Mouse (Mus musculus): ENCODE data around the gene Ddrgk1. TPM values are rescaled to one million over a fixed set of nuclear protein-coding genes. Genes with fewer than 3 reads are reported as not detected.

The Ddrgk1 gene
- polyA plus RNA-seq, 1 experiment = 80.4 TPM

GRCm38 (mm10) chr2:130645198-130645597 is 19.3 kb downstream of the Ddrgk1 start:
- TF ChIP-seq CEBPB (IDR thresholded peaks at IDR 0.05; ENCODE audit: low read depth) (no peak), USF1 (IDR thresholded peaks at IDR 0.05; ENCODE audit: low read depth) (no peak), MYOD1 (IDR thresholded peaks at IDR 0.05; ENCODE audit: control insufficient read depth, insufficient read length, low read depth) (no peak), CTCF (IDR thresholded peaks at IDR 0.05; ENCODE audit: control insufficient read depth, insufficient read depth, insufficient read length) (no peak), FOSL1 (IDR thresholded peaks at IDR 0.05; ENCODE audit: insufficient read depth, low read length, poor library complexity, severe bottlenecking) (no peak), MYOG (IDR thresholded peaks at IDR 0.05; ENCODE audit: control insufficient read depth, extremely low read depth, insufficient read length) (no peak), MAX (IDR thresholded peaks at IDR 0.05) (no peak)
- Histone ChIP-seq H3ac (ENCODE audit: control insufficient read depth, insufficient read length, low read depth) (no peak overlapping the region), H3K36me3 (ENCODE audit: control insufficient read depth, insufficient read depth) (no peaks in the 10 kb centered on the region), H3K79me3 (ENCODE audit: low read depth) (no peaks in the 10 kb centered on the region), H3K4me3 (ENCODE audit: insufficient read depth, poor library complexity, severe bottlenecking) (no peak overlapping the region), H3K79me2 (ENCODE audit: control insufficient read depth, insufficient read depth) (no peaks in the 10 kb centered on the region), H3K27me3 (ENCODE audit: control insufficient read depth, insufficient read depth, insufficient read length) (no peaks in the 10 kb centered on the region)

- H3K79me2 ChIP-seq (ENCODE audit: control insufficient read depth, insufficient read depth) = no peaks in the 10 kb centered on the region
- H3K27me3 ChIP-seq (ENCODE audit: control insufficient read depth, insufficient read depth, insufficient read length) = no peaks in the 10 kb centered on the region
- peak within 1 kb of the TSS; percentile 68 for H3ac ChIP-seq (ENCODE audit: control insufficient read depth, insufficient read length, low read depth)
- peak within 1 kb of the TSS; percentile 43 for H3K4me3 ChIP-seq (ENCODE audit: insufficient read depth, poor library complexity, severe bottlenecking)
- H3K79me3 ChIP-seq (ENCODE audit: low read depth) = no peaks in the 10 kb centered on the region
- TF ChIP-seq MYOD1 (IDR thresholded peaks at IDR 0.05; ENCODE audit: control insufficient read depth, insufficient read length, low read depth) (no peak), CEBPB (IDR thresholded peaks at IDR 0.05; ENCODE audit: low read depth) (no peak), FOSL1 (IDR thresholded peaks at IDR 0.05; ENCODE audit: insufficient read depth, low read length, poor library complexity, severe bottlenecking) (no peak), MYOG (IDR thresholded peaks at IDR 0.05; ENCODE audit: control insufficient read depth, extremely low read depth, insufficient read length) (no peak), CTCF (IDR thresholded peaks at IDR 0.05; ENCODE audit: control insufficient read depth, insufficient read depth, insufficient read length) (no peak), USF1 (IDR thresholded peaks at IDR 0.05; ENCODE audit: low read depth) (no peak), MAX (IDR thresholded peaks at IDR 0.05) (no peak)
- no peaks in the 10 kb centered on the region for H3K36me3 ChIP-seq (ENCODE audit: control insufficient read depth, insufficient read depth)
These were observed 21.6 kb downstream of the Ddrgk1 start, which contains the start of gene Lzts3 for GRCm38 (mm10) chr2:130642684-130643369. Gene Lzts3, minus strand, starts transcription at chr2:130642803.

DNA sequence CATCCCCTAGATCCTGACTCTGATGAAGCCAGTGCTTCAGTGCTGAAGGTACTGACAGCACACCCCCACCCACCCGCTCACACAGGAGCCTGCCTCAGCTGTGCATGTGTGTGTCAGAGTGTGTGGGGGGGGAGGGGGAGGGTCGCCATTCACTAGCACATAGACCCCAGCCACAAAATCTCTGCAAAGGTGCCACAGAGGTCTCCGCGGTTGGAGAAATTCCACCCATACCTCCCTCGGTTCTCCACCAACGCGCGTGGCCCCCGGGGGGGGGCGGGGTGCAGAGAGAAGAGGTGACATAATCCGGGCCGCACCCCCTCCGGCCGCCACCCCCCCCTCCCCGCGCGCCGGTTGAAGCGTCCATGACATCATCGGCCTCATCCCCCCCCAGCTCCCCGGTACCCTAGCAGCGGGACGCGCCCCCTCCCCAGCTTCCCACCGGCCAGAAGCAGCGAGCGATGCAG is 22.2 kb downstream of the Ddrgk1 start:
- H3K79me3 ChIP-seq (ENCODE audit: low read depth) = no peaks in the 10 kb centered on the region
- H3ac ChIP-seq (ENCODE audit: control insufficient read depth, insufficient read length, low read depth) = peak overlapping the region; percentile 68
- TF ChIP-seq CTCF (IDR thresholded peaks at IDR 0.05; ENCODE audit: control insufficient read depth, insufficient read depth, insufficient read length) (no peak), MAX (IDR thresholded peaks at IDR 0.05) (no peak), MYOD1 (IDR thresholded peaks at IDR 0.05; ENCODE audit: control insufficient read depth, insufficient read length, low read depth) (no peak), MYOG (IDR thresholded peaks at IDR 0.05; ENCODE audit: control insufficient read depth, extremely low read depth, insufficient read length) (no peak), FOSL1 (IDR thresholded peaks at IDR 0.05; ENCODE audit: insufficient read depth, low read length, poor library complexity, severe bottlenecking) (no peak), USF1 (IDR thresholded peaks at IDR 0.05; ENCODE audit: low read depth) (no peak), CEBPB (IDR thresholded peaks at IDR 0.05; ENCODE audit: low read depth) (no peak)
- H3K27me3 ChIP-seq (ENCODE audit: control insufficient read depth, insufficient read depth, insufficient read length) = no peaks in the 10 kb centered on the region
- peak overlapping the region; percentile 43 for H3K4me3 ChIP-seq (ENCODE audit: insufficient read depth, poor library complexity, severe bottlenecking)
- H3K36me3 ChIP-seq (ENCODE audit: control insufficient read depth, insufficient read depth) = no peaks in the 10 kb centered on the region
- no peaks in the 10 kb centered on the region for H3K79me2 ChIP-seq (ENCODE audit: control insufficient read depth, insufficient read depth)

DNA sequence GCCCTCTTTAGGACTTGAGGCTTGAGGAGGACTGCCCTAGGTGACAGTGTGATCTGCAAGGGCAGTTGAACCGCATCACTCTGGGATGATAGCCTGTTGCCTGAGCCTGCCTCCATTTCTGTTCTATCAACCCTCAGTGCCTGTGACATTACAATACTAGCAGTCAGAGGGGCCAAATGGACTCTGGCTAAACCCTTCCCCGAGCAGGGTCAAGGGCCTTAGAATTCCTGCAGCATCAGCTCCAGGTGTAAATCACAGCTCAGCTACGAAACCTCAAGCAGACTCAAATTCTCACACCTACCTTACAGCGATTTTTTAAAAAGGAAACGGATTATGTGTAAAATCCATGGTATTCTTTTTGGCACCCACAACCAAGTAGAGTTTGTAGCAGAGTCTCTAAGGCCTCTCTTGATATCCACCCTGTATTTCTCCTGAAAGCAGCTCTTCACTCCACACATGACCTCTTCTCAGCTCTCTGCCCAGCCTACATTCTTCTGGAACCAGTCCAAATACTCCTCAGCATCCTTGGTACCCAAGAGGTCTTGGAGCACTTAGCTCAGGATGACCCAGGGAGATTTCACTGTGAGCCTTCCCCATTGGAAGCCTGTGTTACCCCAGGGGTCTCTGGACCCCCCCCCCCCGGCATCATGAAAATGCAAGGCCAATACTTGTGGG is 23.0 kb downstream of the Ddrgk1 start:
- TF ChIP-seq MAX (IDR thresholded peaks at IDR 0.05) (no peak), CTCF (IDR thresholded peaks at IDR 0.05; ENCODE audit: control insufficient read depth, insufficient read depth, insufficient read length) (no peak), MYOD1 (IDR thresholded peaks at IDR 0.05; ENCODE audit: control insufficient read depth, insufficient read length, low read depth) (no peak), USF1 (IDR thresholded peaks at IDR 0.05; ENCODE audit: low read depth) (no peak), FOSL1 (IDR thresholded peaks at IDR 0.05; ENCODE audit: insufficient read depth, low read length, poor library complexity, severe bottlenecking) (no peak), CEBPB (IDR thresholded peaks at IDR 0.05; ENCODE audit: low read depth) (no peak), MYOG (IDR thresholded peaks at IDR 0.05; ENCODE audit: control insufficient read depth, extremely low read depth, insufficient read length) (no peak)
- no peak overlapping the region for H3K4me3 ChIP-seq (ENCODE audit: insufficient read depth, poor library complexity, severe bottlenecking)
- H3ac ChIP-seq (ENCODE audit: control insufficient read depth, insufficient read length, low read depth) = no peak overlapping the region
- no peaks in the 10 kb centered on the region for H3K36me3 ChIP-seq (ENCODE audit: control insufficient read depth, insufficient read depth)
- H3K79me2 ChIP-seq (ENCODE audit: control insufficient read depth, insufficient read depth) = no peaks in the 10 kb centered on the region
- H3K79me3 ChIP-seq (ENCODE audit: low read depth) = no peaks in the 10 kb centered on the region
- no peaks in the 10 kb centered on the region for H3K27me3 ChIP-seq (ENCODE audit: control insufficient read depth, insufficient read depth, insufficient read length)

DNA sequence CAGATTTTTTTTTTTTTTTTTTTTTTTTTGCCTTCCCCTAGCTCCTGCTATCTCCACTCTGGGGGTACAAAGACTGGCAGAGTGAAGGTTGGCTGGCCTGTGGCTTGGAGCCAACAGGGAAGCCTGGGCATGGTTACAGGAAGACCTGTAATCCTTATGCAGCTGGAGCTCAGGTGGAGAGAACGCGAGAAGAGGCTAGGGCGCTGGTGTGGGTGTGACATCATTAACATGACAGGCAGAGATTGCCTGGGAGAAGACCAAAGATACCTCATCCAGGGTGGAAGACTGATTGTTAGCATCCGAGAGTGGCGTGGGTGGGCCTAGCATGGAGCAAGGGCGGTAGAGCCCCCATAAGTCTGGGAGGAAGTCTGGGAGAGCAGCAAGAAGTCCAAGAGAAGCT is 25.2 kb downstream of the Ddrgk1 start:
- no peaks in the 10 kb centered on the region for H3K36me3 ChIP-seq (ENCODE audit: control insufficient read depth, insufficient read depth)
- no peaks in the 10 kb centered on the region for H3K27me3 ChIP-seq (ENCODE audit: control insufficient read depth, insufficient read depth, insufficient read length)
- no peak overlapping the region for H3ac ChIP-seq (ENCODE audit: control insufficient read depth, insufficient read length, low read depth)
- no peak overlapping the region for H3K4me3 ChIP-seq (ENCODE audit: insufficient read depth, poor library complexity, severe bottlenecking)
- H3K79me2 ChIP-seq (ENCODE audit: control insufficient read depth, insufficient read depth) = no peaks in the 10 kb centered on the region
- no peaks in the 10 kb centered on the region for H3K79me3 ChIP-seq (ENCODE audit: low read depth)
- TF ChIP-seq CEBPB (IDR thresholded peaks at IDR 0.05; ENCODE audit: low read depth) (no peak), FOSL1 (IDR thresholded peaks at IDR 0.05; ENCODE audit: insufficient read depth, low read length, poor library complexity, severe bottlenecking) (no peak), CTCF (IDR thresholded peaks at IDR 0.05; ENCODE audit: control insufficient read depth, insufficient read depth, insufficient read length) (no peak), MYOD1 (IDR thresholded peaks at IDR 0.05; ENCODE audit: control insufficient read depth, insufficient read length, low read depth) (no peak), USF1 (IDR thresholded peaks at IDR 0.05; ENCODE audit: low read depth) (no peak), MAX (IDR thresholded peaks at IDR 0.05) (no peak), MYOG (IDR thresholded peaks at IDR 0.05; ENCODE audit: control insufficient read depth, extremely low read depth, insufficient read length) (no peak)

All from C2C12 (cell line).